Comparison of ENCODE assay signal across 8 mouse cellular contexts in the genomic region with DNA sequence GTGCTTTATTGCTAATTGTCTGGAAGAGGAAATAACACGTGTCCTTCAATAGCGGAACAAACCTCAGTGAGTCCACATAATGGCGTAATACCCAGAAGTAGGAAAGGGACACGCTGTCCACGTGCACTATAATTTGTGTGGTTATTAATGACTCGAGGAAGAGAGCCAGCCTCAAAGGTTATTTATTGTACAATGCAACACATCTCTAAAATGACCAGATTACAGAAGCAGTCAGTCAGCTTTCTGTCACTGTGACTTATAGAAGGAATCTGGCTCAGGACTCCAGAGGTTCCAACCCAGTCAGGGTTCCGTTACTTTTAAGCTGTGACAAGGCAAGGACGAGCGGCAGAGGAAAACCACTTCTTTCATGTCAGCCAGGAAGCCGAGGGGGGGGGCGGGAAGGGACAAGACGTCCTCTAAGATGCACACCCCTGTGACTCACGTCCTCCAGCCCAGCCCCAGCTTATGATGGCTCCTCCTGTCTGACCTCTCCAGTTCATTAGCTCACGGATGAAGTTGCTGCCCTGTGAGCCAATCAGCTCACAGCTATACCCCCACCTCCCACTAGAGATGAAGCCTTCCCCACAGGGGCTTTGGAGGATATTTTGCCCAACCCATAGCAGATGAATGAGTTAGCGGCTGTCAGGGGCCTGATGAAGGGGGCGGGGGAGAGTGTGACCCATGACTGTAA. TPM values are rescaled to one million over a fixed set of nuclear protein-coding genes. Genes with fewer than 3 reads are reported as not detected.
DNase-seq lines count a peak whose midpoint lies in the region; ATAC-seq and TF ChIP-seq lines count a peak whose summit lies in the region.

No protein-coding gene starts in this region.

- H3K9me3 ChIP-seq in heart, embryonic 14.5 days (ENCODE audit: control insufficient read depth, low read length), result no peaks in the 10 kb centered on the region
- no peaks in the 10 kb centered on the region for H3K9me3 ChIP-seq in kidney, embryonic 16.5 days (ENCODE audit: low read length)
- no peaks in the 10 kb centered on the region for H3K9me3 ChIP-seq in stomach, postnatal 0 days (ENCODE audit: control insufficient read depth, low read length)

- no peak overlapping the region for H3K27ac ChIP-seq in heart, embryonic 14.5 days (replicated peaks in 1 of 2; ENCODE audit: control insufficient read depth in 1 of 2, insufficient read depth in 1 of 2, low read depth in 2 of 2, low read length in 2 of 2)
- H3K27ac ChIP-seq in kidney, embryonic 16.5 days (ENCODE audit: low read length), result peak overlapping the region; percentile 13; the same call in 1 of the 2 replicates
- H3K27ac ChIP-seq in stomach, postnatal 0 days (replicated peaks), result 0 out of 2 replicates have a peak overlapping the region, but pooled peaks have one; percentile 13

- peak overlapping the region; percentile 34 for H3K4me2 ChIP-seq in heart, embryonic 14.5 days (ENCODE audit: low read length)
- H3K4me2 ChIP-seq in kidney, embryonic 16.5 days (replicated peaks; ENCODE audit: low read depth, low read length), result peak overlapping the region; percentile 33
- H3K4me2 ChIP-seq in stomach, postnatal 0 days (replicated peaks; ENCODE audit: low read depth), result peak overlapping the region; percentile 31; the same call in 1 of the 2 replicates

- H3K4me3 ChIP-seq in heart, embryonic 14.5 days (ENCODE audit: control insufficient read depth in 1 of 2, insufficient read depth in 1 of 2, low read depth in 1 of 2, low read length in 2 of 2), result no peak overlapping the region
- H3K4me3 ChIP-seq in kidney, embryonic 16.5 days (ENCODE audit: low read length), result no peak overlapping the region
- H3K4me3 ChIP-seq in stomach, postnatal 0 days (ENCODE audit: low read depth, low read length), result no peak overlapping the region

- peaks cover 5% of the 10 kb centered on the region; the same call in 1 of the 2 replicates for H3K27me3 ChIP-seq in heart, embryonic 14.5 days (ENCODE audit: control insufficient read depth, insufficient read depth, low read length)
- H3K27me3 ChIP-seq in kidney, embryonic 16.5 days (ENCODE audit: insufficient read depth, low read length), result peaks cover 11% of the 10 kb centered on the region
- no peaks in the 10 kb centered on the region for H3K27me3 ChIP-seq in stomach, postnatal 0 days (ENCODE audit: control insufficient read depth, insufficient read depth, low read length)

- ATAC-seq in heart, embryonic 14.5 days (ENCODE audit: insufficient number of reproducible peaks, insufficient read depth, low FRiP score, low read depth), result peak; percentile 68
- peak; percentile 88 for ATAC-seq in kidney, embryonic 16.5 days (ENCODE audit: low FRiP score, low TSS enrichment)
- peak; percentile 71 for ATAC-seq in megakaryocyte progenitor cell, adult 5-6 weeks (replicated peaks; ENCODE audit: poor library complexity)
- ATAC-seq in stomach, postnatal 0 days (ENCODE audit: low FRiP score, low TSS enrichment), result peak; percentile 83

- no peaks in the 10 kb centered on the region for H3K36me3 ChIP-seq in heart, embryonic 14.5 days (ENCODE audit: control insufficient read depth, insufficient read depth, low read length)
- no peaks in the 10 kb centered on the region for H3K36me3 ChIP-seq in kidney, embryonic 16.5 days (ENCODE audit: insufficient read depth, low read length)
- H3K36me3 ChIP-seq in stomach, postnatal 0 days (ENCODE audit: control insufficient read depth, insufficient read depth, low read length), result no peaks in the 10 kb centered on the region

- no peak overlapping the region for H3K9ac ChIP-seq in heart, embryonic 14.5 days (ENCODE audit: low read length)
- H3K9ac ChIP-seq in kidney, embryonic 16.5 days (replicated peaks; ENCODE audit: low read length), result no peak overlapping the region
- no peak overlapping the region for H3K9ac ChIP-seq in stomach, postnatal 0 days (ENCODE audit: low read length)

- no peak for TF ChIP-seq EP300 in stomach, postnatal 0 days (optimal IDR thresholded peaks at IDR 0.05)

- H3K4me1 ChIP-seq in heart, embryonic 14.5 days (ENCODE audit: control insufficient read depth in 2 of 2, insufficient read depth in 2 of 2, low read length in 2 of 2), result peaks cover 7 to 12% of the 10 kb centered on the region in 2 experiments
- peaks cover 8% of the 10 kb centered on the region for H3K4me1 ChIP-seq in kidney, embryonic 16.5 days (ENCODE audit: insufficient read depth, low read length)
- H3K4me1 ChIP-seq in stomach, postnatal 0 days (replicated peaks; ENCODE audit: control insufficient read depth, insufficient read depth), result no peaks in the 10 kb centered on the region

- 35% methylated on average over 16 of the region's 16 CpGs for WGBS in heart, embryonic 14.5 days
- WGBS in kidney, embryonic 16.5 days, result 18% methylated on average over 16 of the region's 16 CpGs
- 18% methylated on average over 15 of the region's 16 CpGs for WGBS in stomach, postnatal 0 days

- TF ChIP-seq POLR2A in brain, embryonic 14.5 days (IDR thresholded peaks at IDR 0.05; ENCODE audit: borderline replicate concordance, extremely low read depth, insufficient read depth, insufficient read length, poor library complexity, severe bottlenecking), result no peak

- no peak for TF ChIP-seq CTCF in brain, embryonic 14.5 days (IDR thresholded peaks at IDR 0.05; ENCODE audit: borderline replicate concordance, extremely low read depth, insufficient read depth, insufficient read length)
- no peak for TF ChIP-seq CTCF in stomach, postnatal 0 days (IDR thresholded peaks at IDR 0.05; ENCODE audit: low read depth)

- DNase-seq in 3T3-L1 (ENCODE audit: low read depth, low spot score), result peak; percentile 69
- DNase-seq in brain, embryonic 14.5 days (ENCODE audit: low read depth), result peak; percentile 49
- no peak for DNase-seq in stomach, postnatal 0 days (ENCODE audit: low spot score)
- no peak for DNase-seq in cerebellum, adult 18-20 months
- no peak for DNase-seq in layer of hippocampus, adult 11-12 months (ENCODE audit: low spot score)

RNA-seq across cellular contexts. Expression of a gene that starts 29.6 kb away (rescaled TPM):
- 0.05 and 0.07 TPM in 2 replicates for polyA plus RNA-seq in brain, embryonic 14.5 days (2012; rRNA removed)
- 0.08 and 0.15 TPM in 2 replicates for polyA plus RNA-seq in heart, embryonic 14.5 days (2014; fragmentation: Nextera tagmentation; extraction: Ambion mirVana)
- polyA plus RNA-seq in kidney, embryonic 16.5 days (2015; fragmentation: Nextera tagmentation; extraction: Ambion mirVana), result 0.15 and 0.22 TPM in 2 replicates
- total RNA-seq in megakaryocyte progenitor cell, adult 5-6 weeks (2015), result 11.4 and 14.1 TPM in 2 replicates
- total RNA-seq in megakaryocyte progenitor cell, adult 5-6 weeks (2017), result 5.7 and 6.1 TPM in 2 replicates
- polyA plus RNA-seq in stomach, postnatal 0 days (2015; fragmentation: Nextera tagmentation; extraction: Ambion mirVana), result 0.10 and 0.11 TPM in 2 replicates

RNA-seq across cellular contexts. Expression of a gene that starts 31.9 kb away (rescaled TPM):
- polyA plus RNA-seq in brain, embryonic 14.5 days (2012; rRNA removed), result 46.1 and 74.7 TPM in 2 replicates
- 3.4 and 4.7 TPM in 2 replicates for polyA plus RNA-seq in heart, embryonic 14.5 days (2014; fragmentation: Nextera tagmentation; extraction: Ambion mirVana)
- polyA plus RNA-seq in kidney, embryonic 16.5 days (2015; fragmentation: Nextera tagmentation; extraction: Ambion mirVana), result 2.2 and 2.5 TPM in 2 replicates
- total RNA-seq in megakaryocyte progenitor cell, adult 5-6 weeks (2015), result 0.64 and 0.78 TPM in 2 replicates
- total RNA-seq in megakaryocyte progenitor cell, adult 5-6 weeks (2017), result 2.4 and 4.5 TPM in 2 replicates
- polyA plus RNA-seq in stomach, postnatal 0 days (2015; fragmentation: Nextera tagmentation; extraction: Ambion mirVana), result 3.2 and 4.5 TPM in 2 replicates

RNA-seq across cellular contexts. Expression of a gene that starts 44.3 kb away (rescaled TPM):
- polyA plus RNA-seq in brain, embryonic 14.5 days (2012; rRNA removed), result 34.9 and 47.3 TPM in 2 replicates
- polyA plus RNA-seq in heart, embryonic 14.5 days (2014; fragmentation: Nextera tagmentation; extraction: Ambion mirVana), result 44.2 and 53.9 TPM in 2 replicates
- 99.1 and 104 TPM in 2 replicates for polyA plus RNA-seq in kidney, embryonic 16.5 days (2015; fragmentation: Nextera tagmentation; extraction: Ambion mirVana)
- 12.6 and 13.4 TPM in 2 replicates for total RNA-seq in megakaryocyte progenitor cell, adult 5-6 weeks (2015)
- 14.8 TPM in 2 replicates for total RNA-seq in megakaryocyte progenitor cell, adult 5-6 weeks (2017)
- 78.6 and 82.7 TPM in 2 replicates for polyA plus RNA-seq in stomach, postnatal 0 days (2015; fragmentation: Nextera tagmentation; extraction: Ambion mirVana)

Comparison
In these comparisons a context has a peak if more than half of its experiments do, and no peak if none do; other contexts are left out.
1. DNase-seq: peak in 3T3-L1 (single experiment) and brain, embryonic 14.5 days (single experiment); none in stomach, postnatal 0 days (single experiment), cerebellum, adult 18-20 months (0 of 2) and layer of hippocampus, adult 11-12 months (single experiment).
2. H3K27ac ChIP-seq: peak in kidney, embryonic 16.5 days (single experiment) and stomach, postnatal 0 days (single experiment); none in heart, embryonic 14.5 days (0 of 2).
3. Peak in every context shown above with its lines, with median percentiles within 50 percentile points of each other: ATAC-seq and H3K4me2 ChIP-seq.